Mouse (Mus musculus) lung, postnatal 0 days (tissue): ENCODE data around the gene Actr1b.

ENCODE experiments used
- CTCF ChIP-seq: IDR thresholded peaks from 2 replicates; pipeline ENCODE4 v1.5.1; 2016; ENCODE audit warnings: antibody characterized with exemption, mild to moderate bottlenecking
- EP300 ChIP-seq: IDR thresholded peaks from 2 replicates; pipeline ENCODE4 v1.6.1; 2016; ENCODE audit warnings: antibody characterized with exemption, mild to moderate bottlenecking, control low read depth

DNA sequence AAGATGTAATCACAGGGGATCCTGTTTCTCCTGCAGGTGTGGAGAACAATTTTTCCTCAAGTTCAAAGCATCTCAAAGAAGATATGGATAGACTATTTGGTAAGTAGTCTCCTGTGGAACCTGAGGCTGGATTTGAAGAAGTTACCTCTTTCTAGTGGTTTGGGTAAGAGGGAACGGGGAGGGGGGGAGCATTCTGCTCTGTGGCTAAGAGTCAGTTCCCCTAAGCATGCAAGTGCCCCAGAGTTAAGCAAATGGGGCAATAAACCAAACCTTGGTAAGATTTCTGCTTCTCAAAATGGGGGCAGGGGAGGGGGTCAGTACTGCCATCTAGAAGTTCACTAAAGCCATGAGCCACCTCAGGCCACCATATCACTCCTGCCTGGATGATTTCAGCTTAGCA is 4.6 kb upstream of the Actr1b start:
- TF ChIP-seq CTCF (no peak), EP300 (no peak)
